Comparison of ENCODE assay signal across 8 mouse cellular contexts in the genomic region with DNA sequence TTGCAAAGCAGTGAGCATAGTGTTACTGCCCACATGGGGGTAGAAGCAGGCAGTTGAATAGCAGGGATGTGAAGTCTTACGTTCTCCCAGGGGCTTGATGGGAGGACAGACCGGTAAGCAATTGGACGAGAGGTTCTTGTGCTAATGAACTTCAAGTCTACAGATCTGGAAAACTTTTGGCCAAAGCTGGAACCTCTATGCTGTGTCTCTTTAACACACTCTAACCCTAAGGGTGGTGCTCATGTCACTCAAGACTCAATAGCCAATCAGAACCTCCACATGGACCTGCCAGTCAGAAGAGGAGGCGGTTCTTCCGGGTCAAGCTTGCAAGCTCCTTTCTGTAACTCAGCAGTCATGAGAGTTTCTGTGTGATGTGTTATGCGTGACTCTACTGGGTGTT. TPM values are rescaled to one million over a fixed set of nuclear protein-coding genes. Genes with fewer than 3 reads are reported as not detected.
DNase-seq lines count a peak whose midpoint lies in the region; ATAC-seq and TF ChIP-seq lines count a peak whose summit lies in the region.
"Not testable (repeated sequence)": the region's sequence is repeated elsewhere in the genome, so short reads cannot be mapped to it uniquely, and the experiment has no call there.

A gene (plus strand): TSS at position 301 of the 400 bp plus-strand sequence.

- not testable (repeated sequence) for TF ChIP-seq CTCF in ES-Bruce4 (IDR thresholded peaks at IDR 0.05; ENCODE audit: low read depth, low read length); layer of hippocampus, adult 2 months (conservative IDR thresholded peaks at IDR 0.05)

- not testable (repeated sequence) for H3K36me3 ChIP-seq in ES-Bruce4 (ENCODE audit: control insufficient read depth, insufficient read depth, low read length, poor library complexity, severe bottlenecking); forebrain, embryonic 11.5 days (ENCODE audit: control insufficient read depth, insufficient read depth, low read length); heart, embryonic 14.5 days (ENCODE audit: control insufficient read depth, insufficient read depth, low read length)

- not testable (repeated sequence) for H3K4me2 ChIP-seq in forebrain, embryonic 11.5 days (ENCODE audit: low read depth, low read length, severe bottlenecking); heart, embryonic 14.5 days (ENCODE audit: low read length)

- not testable (repeated sequence) for ATAC-seq in forebrain, embryonic 11.5 days (replicated peaks; ENCODE audit: low FRiP score); heart, embryonic 14.5 days (ENCODE audit: insufficient number of reproducible peaks, insufficient read depth, low FRiP score, low read depth); megakaryocyte progenitor cell, adult 5-6 weeks (replicated peaks; ENCODE audit: poor library complexity)

- H3K27ac ChIP-seq in ES-Bruce4 (ENCODE audit: insufficient read depth, low read length); forebrain, embryonic 11.5 days (ENCODE audit: low read depth, low read length); heart, embryonic 14.5 days (replicated peaks in 1 of 2; ENCODE audit: control insufficient read depth in 1 of 2, insufficient read depth in 1 of 2, low read depth in 2 of 2, low read length in 2 of 2); layer of hippocampus, adult 2 months: not testable (repeated sequence)

- H3K9ac ChIP-seq in ES-Bruce4 (ENCODE audit: low read depth, poor library complexity, severe bottlenecking); forebrain, embryonic 11.5 days (ENCODE audit: low read length); heart, embryonic 14.5 days (ENCODE audit: low read length): not testable (repeated sequence)

- no CpG with 5 or more reads among the region's 6 CpGs for WGBS in forebrain, embryonic 11.5 days
- WGBS in heart, embryonic 14.5 days, result no CpG with 5 or more reads among the region's 6 CpGs

- not testable (repeated sequence) for H3K4me3 ChIP-seq in ES-Bruce4 (ENCODE audit: low read depth, low read length); forebrain, embryonic 11.5 days (ENCODE audit: low read depth, low read length); heart, embryonic 14.5 days (ENCODE audit: control insufficient read depth in 1 of 2, insufficient read depth in 1 of 2, low read depth in 1 of 2, low read length in 2 of 2); layer of hippocampus, adult 2 months

- H3K9me3 ChIP-seq in ES-Bruce4 (replicated peaks; ENCODE audit: control insufficient read depth, insufficient read depth, low read length, poor library complexity, severe bottlenecking); forebrain, embryonic 11.5 days (ENCODE audit: control insufficient read depth, low read length); heart, embryonic 14.5 days (ENCODE audit: control insufficient read depth, low read length): not testable (repeated sequence)

- not testable (repeated sequence) for H3K4me1 ChIP-seq in ES-Bruce4 (ENCODE audit: control insufficient read depth, insufficient read depth, low read length); forebrain, embryonic 11.5 days (replicated peaks; ENCODE audit: control insufficient read depth, insufficient read depth, low read length); heart, embryonic 14.5 days (ENCODE audit: control insufficient read depth in 2 of 2, insufficient read depth in 2 of 2, low read length in 2 of 2)

- not testable (repeated sequence) for DNase-seq in adrenal gland, postnatal 36 days; forebrain, embryonic 11.5 days (ENCODE audit: low spot score); gastrocnemius, postnatal 36 days; layer of hippocampus, adult 2 months (ENCODE audit: low spot score in 2 of 2); left cerebral cortex, adult 8-10 months (ENCODE audit: low spot score in 2 of 2)

- TF ChIP-seq EP300 in ES-Bruce4 (IDR thresholded peaks at IDR 0.05; ENCODE audit: insufficient read depth, low read depth, low read length), result not testable (repeated sequence)

- intact Hi-C loops in gastrocnemius, postnatal 36 days (cut with DNase I), result not testable (repeated sequence)

- H3K27me3 ChIP-seq in ES-Bruce4 (ENCODE audit: control insufficient read depth, insufficient read depth, low read length, poor library complexity, severe bottlenecking); forebrain, embryonic 11.5 days (ENCODE audit: control insufficient read depth, insufficient read depth, low read length); heart, embryonic 14.5 days (ENCODE audit: control insufficient read depth, insufficient read depth, low read length): not testable (repeated sequence)

- TF ChIP-seq POLR2A in ES-Bruce4 (IDR thresholded peaks at IDR 0.05; ENCODE audit: insufficient read depth, low read length), result not testable (repeated sequence)

RNA-seq across cellular contexts. Expression of the gene that starts here (rescaled TPM):
- polyA plus RNA-seq in ES-Bruce4 (2011; ENCODE audit: insufficient read depth, insufficient read length, low read depth, missing spikeins), result 11.8 and 12.3 TPM in 2 replicates
- 10 to 100 TPM; 11.3 to 11.9 TPM for total RNA-seq in adrenal gland, postnatal 36 days (2021)
- polyA plus RNA-seq in forebrain, embryonic 11.5 days (2014; fragmentation: Nextera tagmentation; extraction: Ambion mirVana), result 9.6 and 10.1 TPM in 2 replicates
- 10 to 100 TPM; 10.4 to 10.9 TPM for total RNA-seq in gastrocnemius, postnatal 36 days (2021)
- polyA plus RNA-seq in heart, embryonic 14.5 days (2014; fragmentation: Nextera tagmentation; extraction: Ambion mirVana), result 10.4 and 12.7 TPM in 2 replicates
- total RNA-seq in layer of hippocampus, adult 2 months (2021), result 10 to 100 TPM; 14.3 to 15.0 TPM
- total RNA-seq in left cerebral cortex, adult 8-10 months (2022), result 10 to 100 TPM in 3 of 4 experiments, 1 to 10 TPM in 1; 9.7 to 14.3 (median 11.9) TPM
- total RNA-seq in megakaryocyte progenitor cell, adult 5-6 weeks (2015), result 21.3 and 27.3 TPM in 2 replicates
- 10.1 and 12.3 TPM in 2 replicates for total RNA-seq in megakaryocyte progenitor cell, adult 5-6 weeks (2017)
